12 mouse cellular contexts compared by ENCODE assay signal in the genomic region with DNA sequence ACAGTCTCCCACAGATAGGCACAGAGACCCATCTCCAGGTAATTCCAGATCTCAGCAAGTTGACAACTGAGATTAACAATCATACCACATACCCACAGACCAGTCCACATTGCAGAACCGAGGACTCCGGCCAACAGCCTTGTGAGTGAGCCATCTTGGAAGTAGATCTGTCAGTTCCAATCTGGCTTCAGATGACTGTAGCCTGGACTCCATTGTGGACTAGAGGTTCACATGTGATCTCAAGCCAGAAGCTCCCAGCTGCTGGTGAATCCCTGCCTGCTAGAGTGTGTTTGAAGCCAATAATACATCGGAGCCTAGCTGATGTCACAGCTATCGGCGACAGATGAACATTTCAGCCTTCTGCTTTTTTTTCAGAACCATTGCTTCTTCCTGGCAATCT. TPM values are rescaled to one million over a fixed set of nuclear protein-coding genes. Genes with fewer than 3 reads are reported as not detected.
DNase-seq lines count a peak whose midpoint lies in the region.
"Had no signal": no experiment of that assay in that cellular context is flagged by ENCODE, and none has a peak within 500 bp of the region (broad histone marks: within the 10 kb centered on the region; RNA-seq: fewer than 3 reads in every experiment).

No protein-coding gene starts in this region.

- peak; percentile 10 to 20 for DNase-seq in heart, postnatal 14 days
- DNase-seq in heart, adult 8-10 months (ENCODE audit: low spot score): no peak
- peak; percentile 58 for DNase-seq in adipocyte (ENCODE audit: low spot score)
- DNase-seq in gastrocnemius, postnatal 14 days: peak; percentile 64
- DNase-seq in lung, postnatal 36 days: peak; percentile 55
- DNase-seq in spleen, adult 18-20 months: no peak
- DNase-seq in B cell, adult 2 months: no peak
- DNase-seq: cerebellum, adult 9-11 months; heart, postnatal 36 days; kidney, postnatal 4 days; layer of hippocampus, adult 9-11 months; thymus, postnatal 14 days had no signal

- intact Hi-C loops in heart, postnatal 14 days (cut with DNase I): no loop called here
- intact Hi-C loops in gastrocnemius, postnatal 14 days (cut with DNase I; ENCODE audit: low total_unique reads): no loop called here

RNA-seq across cellular contexts. Expression of gene Gas7, which starts 16.5 kb away (rescaled TPM):
- 10 to 100 TPM; 11.8 to 12.4 TPM for total RNA-seq in heart, postnatal 14 days (2021)
- total RNA-seq in heart, adult 8-10 months (2022): 10 to 100 TPM in 1 of 4 experiments, 1 to 10 TPM in 3; 7.8 to 10.3 (median 8.3) TPM
- 10 to 100 TPM; 11.6 to 20.0 TPM for total RNA-seq in gastrocnemius, postnatal 14 days (2021)

Comparison
In these comparisons a context has a peak if more than half of its experiments do, and no peak if none do; other contexts are left out.
1. DNase-seq: peak in heart, postnatal 14 days (2 of 2), adipocyte (single experiment), gastrocnemius, postnatal 14 days (single experiment) and lung, postnatal 36 days (single experiment); none in heart, adult 8-10 months (single experiment), spleen, adult 18-20 months (0 of 2) and B cell, adult 2 months (0 of 2).